Mouse (Mus musculus) kidney, adult 2 months (tissue): ENCODE measurements at regions not wholly inside any gene's neighbourhood (a gene's known extent, or its start where the extent isn't known, plus 50 kb on each side); places are given as distances from the start of the nearest gene placed in this dataset.

Experiments used
- CTCF ChIP-seq: fragments of 200-500 bp; conservative IDR thresholded peaks from 2 replicates; pipeline ENCODE4 v1.5.1; 2011; ENCODE audit warnings: low read depth, mild to moderate bottlenecking, control low read depth, low read length, moderate library complexity, mixed read lengths; ENCODE audit not compliant: insufficient read depth, insufficient read length
- POLR2A ChIP-seq: fragments of 200-500 bp; IDR thresholded peaks from one replicate; pipeline ENCODE4 v1.6.1; 2011; ENCODE audit warnings: low read depth, low read length, control low read depth

DNA sequence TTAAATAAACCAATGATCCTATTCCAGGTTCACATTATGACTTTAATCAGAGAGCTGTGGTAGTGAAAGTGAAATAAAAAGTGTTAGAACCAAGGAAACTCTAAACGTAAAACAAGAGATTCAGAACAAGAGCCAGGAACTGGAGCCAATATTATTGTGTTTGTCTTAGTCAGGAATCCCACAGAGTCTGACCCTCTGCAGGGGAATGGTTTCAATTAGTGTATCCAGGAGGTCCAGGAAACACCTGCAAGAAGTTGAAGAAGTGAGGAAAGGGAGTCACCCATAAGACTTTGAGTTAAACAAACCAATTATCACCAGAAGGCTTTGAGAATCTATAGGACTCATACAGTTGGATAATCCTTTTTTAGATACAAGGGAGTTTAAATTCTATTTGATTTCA is 76.2 kb upstream of the Sptlc3 start:
- no peak for TF ChIP-seq CTCF
- no peak for TF ChIP-seq POLR2A
